Mouse (Mus musculus) lung, embryonic 14.5 days (tissue): ENCODE measurements at regions not wholly inside any gene's neighbourhood (a gene's known extent, or its start where the extent isn't known, plus 50 kb on each side); places are given as distances from the start of the nearest gene placed in this dataset.
A peak's percentile ranks its signal among the peaks of the same experiment; 100 is the strongest.

ENCODE experiments used
- ATAC-seq: fragments of 200-750 bp; cut with Nextera tagmentation; 2 replicates; pipeline ENCODE4 v1.8.0; 2017; ENCODE audit warnings: mild to moderate bottlenecking, moderate TSS enrichment, moderate library complexity; ENCODE audit not compliant: insufficient read depth
- DNase-seq: peaks from one replicate; pipeline ENCODE4 v3.0.0-alpha.2; 2015
- H3K27ac ChIP-seq: fragments of 300-500 bp; sonication (generic); 2 replicates; pipeline ENCODE4 v1.5.1; 2014; ENCODE audit warnings: low read depth, mild to moderate bottlenecking, moderate library complexity
- H3K27me3 ChIP-seq: fragments of 300-500 bp; sonication (generic); 2 replicates; pipeline ENCODE4 v1.6.1; 2014; ENCODE audit warnings: low read length, control low read depth; ENCODE audit not compliant: insufficient read depth
- H3K36me3 ChIP-seq: fragments of 300-500 bp; sonication (generic); 2 replicates; pipeline ENCODE4 v1.6.1; 2014; ENCODE audit warnings: control low read depth; ENCODE audit not compliant: insufficient read depth
- H3K4me1 ChIP-seq: fragments of 300-500 bp; sonication (generic); 2 replicates; pipeline ENCODE4 v1.6.1; 2014; ENCODE audit warnings: antibody characterized with exemption, control low read depth; ENCODE audit not compliant: insufficient read depth
- H3K4me2 ChIP-seq: fragments of 300-500 bp; sonication (generic); 2 replicates; pipeline ENCODE4 v1.6.1; 2014; ENCODE audit warnings: mild to moderate bottlenecking
- H3K4me3 ChIP-seq: fragments of 300-500 bp; sonication (generic); 2 replicates; pipeline ENCODE4 v1.5.1; 2014; ENCODE audit warnings: low read depth, low read length
- H3K9ac ChIP-seq: fragments of 300-500 bp; sonication (generic); 2 replicates; pipeline ENCODE4 v1.6.1; 2014
- H3K9me3 ChIP-seq: fragments of 300-500 bp; sonication (generic); 2 replicates; pipeline ENCODE4 v1.6.1; 2016; ENCODE audit warnings: low read depth, low read length, control low read depth
- CTCF ChIP-seq: IDR thresholded peaks from 2 replicates; pipeline ENCODE4 v1.5.1; 2016; ENCODE audit warnings: antibody characterized with exemption, low read depth
- WGBS: fragments of 180-500 bp; shearing (Covaris S2); extraction: QIAGEN DNeasy Blood & Tissue Kit; methylation state at CpG from one replicate; pipeline ENCODE4 v1.1.7; 2014; 5-methylcytosine and 5-hydroxymethylcytosine counted together

DNA sequence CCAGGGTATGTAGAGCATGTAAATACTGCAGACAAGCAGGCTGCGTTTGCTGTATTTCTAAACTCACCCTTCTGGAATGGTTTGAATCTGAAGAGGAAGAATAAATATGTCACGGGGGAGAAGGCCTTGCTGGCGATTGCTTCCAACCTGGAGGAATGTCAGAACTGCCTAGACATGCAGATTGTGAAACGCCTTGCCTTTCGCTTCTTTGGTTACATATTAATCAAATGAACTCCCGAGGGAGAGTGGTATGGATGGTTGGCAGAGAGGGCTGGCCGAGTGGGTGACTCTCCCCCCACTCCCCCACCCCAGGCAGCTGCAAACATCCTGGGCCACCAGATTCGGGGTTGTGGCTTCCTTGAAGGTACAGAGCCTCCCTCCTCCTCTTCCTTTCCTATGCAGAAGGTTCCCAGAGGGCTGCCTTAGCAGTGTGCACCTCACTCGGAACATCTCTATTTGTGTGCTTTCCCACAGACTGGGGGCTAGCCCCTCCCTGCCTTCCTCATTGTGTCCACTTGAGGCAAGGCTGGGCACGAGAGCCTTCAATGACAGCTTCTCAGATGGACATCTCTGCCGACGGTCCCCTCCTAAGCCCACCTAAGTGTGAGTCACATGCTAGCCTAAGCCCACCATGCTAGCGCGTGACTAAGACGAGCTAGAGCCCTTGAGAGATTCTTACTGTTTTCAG is 93.3 kb downstream of the Zfp281 start:
- no peak overlapping the region for H3K9ac ChIP-seq
- H3K4me1 ChIP-seq, result peaks cover 4% of the 10 kb centered on the region; the same call in 1 of the 2 replicates
- no peaks in the 10 kb centered on the region for H3K36me3 ChIP-seq
- WGBS, result 29% methylated on average over 15 of the region's 15 CpGs
- peak overlapping the region; percentile 85 for H3K27ac ChIP-seq
- H3K27me3 ChIP-seq, result no peaks in the 10 kb centered on the region
- H3K4me2 ChIP-seq, result peak overlapping the region; percentile 32
- peak; percentile 90 for ATAC-seq
- H3K9me3 ChIP-seq, result no peaks in the 10 kb centered on the region
- no peak overlapping the region; the same call in 1 of the 2 replicates for H3K4me3 ChIP-seq
- peak; percentile 73 for DNase-seq
- no peak for TF ChIP-seq CTCF

DNA sequence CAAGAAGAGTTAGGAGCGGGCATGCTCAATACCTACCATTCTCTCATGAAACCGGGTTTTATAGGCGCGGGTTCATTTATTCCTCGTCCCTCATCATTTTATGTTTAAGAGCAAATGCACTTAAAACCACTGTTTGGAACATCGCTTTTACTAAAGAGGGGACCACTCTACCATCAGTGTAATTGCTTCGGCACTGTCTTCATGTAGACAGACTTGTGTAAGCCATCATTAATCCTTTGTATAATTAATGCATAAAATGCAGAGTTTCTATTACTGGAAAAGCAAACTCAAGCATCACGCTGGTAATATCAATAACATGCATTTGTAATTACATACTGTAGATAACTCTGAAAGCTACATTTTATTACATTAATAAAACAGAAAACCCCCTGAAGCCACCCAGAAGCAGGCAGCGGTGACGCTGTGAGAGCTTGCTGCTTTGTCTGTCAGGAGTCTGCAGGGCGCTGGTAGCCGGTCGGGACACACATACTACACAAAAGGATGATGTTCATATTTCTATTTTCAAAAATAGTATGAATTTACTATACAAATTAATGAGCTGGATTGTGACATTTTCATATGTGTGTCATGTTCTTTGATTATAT is 99.2 kb downstream of the Zfp281 start:
- H3K36me3 ChIP-seq, result no peaks in the 10 kb centered on the region
- no peaks in the 10 kb centered on the region for H3K27me3 ChIP-seq
- no peak overlapping the region for H3K4me3 ChIP-seq
- TF ChIP-seq CTCF, result no peak
- no peak overlapping the region for H3K4me2 ChIP-seq
- no peak overlapping the region for H3K9ac ChIP-seq
- ATAC-seq, result no peak
- H3K9me3 ChIP-seq, result no peaks in the 10 kb centered on the region
- H3K27ac ChIP-seq, result no peak overlapping the region
- WGBS, result 88% methylated on average over 13 of the region's 13 CpGs
- DNase-seq, result no peak
- H3K4me1 ChIP-seq, result no peaks in the 10 kb centered on the region

DNA sequence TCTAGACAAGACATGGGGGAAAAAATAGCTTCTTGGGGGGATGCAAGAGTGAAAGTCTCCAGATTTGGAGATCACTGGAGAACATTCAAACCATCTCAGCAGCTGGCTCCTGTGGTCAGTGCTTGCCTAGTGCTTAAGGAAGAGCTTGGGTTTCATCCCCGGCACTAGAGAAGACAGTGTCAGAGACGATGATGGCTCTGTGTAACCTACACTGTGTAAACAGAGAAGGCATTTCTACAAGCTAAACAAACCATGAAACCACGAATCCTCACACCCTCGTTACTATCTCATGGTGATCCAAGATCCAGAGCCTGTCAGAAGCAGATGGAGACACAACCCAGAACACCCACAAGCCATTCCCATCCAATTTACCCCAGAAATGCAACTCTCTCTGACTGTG is 100.5 kb downstream of the Zfp281 start:
- Histone ChIP-seq H3K27me3 (no peaks in the 10 kb centered on the region), H3K4me1 (no peaks in the 10 kb centered on the region), H3K9ac (no peak overlapping the region), H3K36me3 (no peaks in the 10 kb centered on the region), H3K27ac (no peak overlapping the region), H3K4me3 (no peak overlapping the region), H3K9me3 (no peaks in the 10 kb centered on the region), H3K4me2 (no peak overlapping the region)
- peak; percentile 42 for DNase-seq
- TF ChIP-seq CTCF, result no peak
- ATAC-seq, result peak; percentile 60; the same call in 1 of the 2 replicates
- 20% methylated on average over 4 of the region's 4 CpGs for WGBS

DNA sequence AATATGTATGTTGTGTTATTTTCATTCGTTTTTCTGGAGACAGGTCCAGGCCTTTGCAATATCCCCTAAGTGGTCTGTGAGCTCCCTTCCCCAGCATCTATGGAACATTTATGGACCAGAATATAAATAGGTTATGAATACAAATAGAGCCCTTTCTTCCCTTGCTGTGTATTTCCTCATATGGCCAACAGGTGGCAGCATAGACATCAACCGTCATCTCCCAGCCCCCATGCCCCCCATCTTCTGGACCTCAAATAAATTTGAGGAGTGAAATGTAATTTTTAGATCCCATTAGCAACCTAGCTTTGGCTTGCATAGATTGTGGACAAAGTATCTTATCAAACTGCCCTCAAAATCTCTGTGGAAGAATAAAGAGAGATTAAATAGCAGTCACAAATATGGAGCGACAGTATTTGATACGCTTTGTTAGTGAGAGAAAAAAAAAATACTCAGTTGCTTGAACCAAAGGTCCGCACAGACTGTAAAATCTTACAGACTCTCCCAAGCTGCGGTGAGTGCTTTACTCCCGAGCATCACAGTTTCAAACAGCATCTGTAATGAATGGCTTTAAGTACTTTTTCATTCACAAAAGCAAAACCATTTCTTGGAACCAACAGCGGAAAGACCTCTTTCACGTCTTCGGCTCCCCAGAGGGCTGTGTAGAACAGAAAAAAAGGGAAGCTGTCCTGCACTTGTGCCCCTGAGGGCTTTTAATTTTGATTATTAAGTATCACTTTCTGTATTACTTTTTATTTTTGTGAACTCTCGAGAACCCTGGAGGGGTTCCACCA is 101.6 kb downstream of the Zfp281 start:
- Histone ChIP-seq H3K36me3 (no peaks in the 10 kb centered on the region), H3K9ac (no peak overlapping the region), H3K4me1 (no peaks in the 10 kb centered on the region), H3K4me3 (no peak overlapping the region), H3K9me3 (no peaks in the 10 kb centered on the region), H3K27me3 (no peaks in the 10 kb centered on the region), H3K27ac (no peak overlapping the region), H3K4me2 (no peak overlapping the region)
- peak; percentile 74 for TF ChIP-seq CTCF
- WGBS, result 64% methylated on average over 11 of the region's 11 CpGs
- DNase-seq (peak; percentile 40), ATAC-seq (no peak)

DNA sequence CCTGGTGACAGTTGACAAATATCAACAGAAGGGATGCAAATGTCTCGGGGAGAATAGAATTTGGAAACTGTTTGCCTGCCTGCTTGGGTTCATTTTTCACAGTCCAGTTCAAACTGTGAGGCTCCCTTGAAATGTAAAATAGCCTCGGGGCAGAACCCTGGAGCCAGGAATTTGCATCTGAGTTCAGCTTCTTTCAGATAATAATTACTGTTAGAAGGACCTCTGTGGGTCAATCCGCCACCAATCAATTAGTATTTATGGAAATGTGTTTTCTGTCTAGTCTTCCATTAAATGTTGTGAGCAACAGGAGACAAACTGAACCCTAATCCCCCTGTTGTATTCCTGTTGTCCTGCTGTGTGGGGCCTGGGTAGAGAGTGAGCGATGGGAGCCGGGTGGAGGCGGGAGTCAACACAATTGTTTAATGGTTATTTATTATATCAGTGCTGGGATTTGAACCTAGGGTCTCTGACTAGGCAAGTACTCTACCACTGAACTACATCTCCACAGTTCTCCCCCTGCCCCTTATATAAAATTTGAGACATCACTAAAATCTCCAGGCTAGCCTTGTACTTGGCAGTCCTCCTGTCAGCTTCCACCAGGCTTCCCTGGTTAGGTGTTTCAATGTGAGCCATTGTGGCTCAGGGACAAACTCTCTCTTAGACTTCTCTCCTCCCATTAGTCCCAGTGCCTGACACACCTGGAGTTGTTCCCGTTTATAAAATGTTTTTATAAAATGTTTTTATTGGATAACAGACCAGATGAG is 103.3 kb downstream of the Zfp281 start:
- no peak for DNase-seq
- no peaks in the 10 kb centered on the region for H3K9me3 ChIP-seq
- no peak overlapping the region for H3K27ac ChIP-seq
- no peaks in the 10 kb centered on the region for H3K4me1 ChIP-seq
- no peak for ATAC-seq
- no peak overlapping the region for H3K4me2 ChIP-seq
- 60% methylated on average over 7 of the region's 7 CpGs for WGBS
- no peaks in the 10 kb centered on the region for H3K36me3 ChIP-seq
- H3K27me3 ChIP-seq, result no peaks in the 10 kb centered on the region
- H3K9ac ChIP-seq, result no peak overlapping the region
- no peak for TF ChIP-seq CTCF
- no peak overlapping the region for H3K4me3 ChIP-seq

DNA sequence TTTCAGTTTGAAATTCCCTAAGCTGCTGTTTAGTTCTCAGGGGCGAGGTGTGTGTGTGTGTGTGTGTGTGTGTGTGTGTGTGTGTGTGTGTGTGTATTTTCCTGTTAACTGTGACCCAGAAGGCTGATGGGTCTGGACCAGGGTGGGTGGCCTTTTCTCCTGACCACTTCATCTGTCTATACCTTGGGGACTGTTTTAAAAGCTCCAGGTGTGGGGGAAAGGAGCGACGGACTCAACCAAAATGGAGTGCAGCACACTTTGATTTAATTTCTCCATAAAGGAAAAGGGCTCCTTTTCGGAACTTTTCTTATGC is 103.9 kb downstream of the Zfp281 start:
- no peaks in the 10 kb centered on the region for H3K4me1 ChIP-seq
- TF ChIP-seq CTCF, result no peak
- DNase-seq (no peak), ATAC-seq (no peak)
- no peaks in the 10 kb centered on the region for H3K9me3 ChIP-seq
- no peak overlapping the region for H3K4me3 ChIP-seq
- no peak overlapping the region for H3K27ac ChIP-seq
- WGBS, result 82% methylated on average over 4 of the region's 4 CpGs
- no peak overlapping the region for H3K9ac ChIP-seq
- H3K36me3 ChIP-seq, result no peaks in the 10 kb centered on the region
- H3K27me3 ChIP-seq, result no peaks in the 10 kb centered on the region
- H3K4me2 ChIP-seq, result no peak overlapping the region

DNA sequence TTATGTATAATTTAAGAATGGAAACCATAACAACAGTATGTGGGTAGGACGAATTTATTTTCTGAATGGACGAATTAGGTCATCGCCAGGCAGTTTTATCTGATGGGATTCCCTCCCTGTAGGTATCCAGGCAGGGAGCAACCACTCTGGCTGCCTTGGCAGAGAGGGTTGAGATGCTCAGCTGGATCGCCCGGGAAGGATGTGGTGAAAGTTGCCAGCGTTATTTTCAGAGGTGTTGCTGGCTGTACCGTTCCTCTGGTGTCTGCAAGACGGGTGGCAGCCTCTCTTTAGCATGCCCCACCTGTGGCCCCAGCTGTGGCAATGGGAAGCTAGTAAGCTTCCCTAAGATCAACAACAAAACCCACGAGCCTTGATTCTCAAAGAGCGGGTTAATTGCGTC is 105.9 kb downstream of the Zfp281 start:
- no peak for TF ChIP-seq CTCF
- no peak overlapping the region for H3K27ac ChIP-seq
- no peak overlapping the region for H3K4me3 ChIP-seq
- ATAC-seq (no peak), DNase-seq (no peak)
- H3K9me3 ChIP-seq, result no peaks in the 10 kb centered on the region
- H3K4me2 ChIP-seq, result no peak overlapping the region
- no peaks in the 10 kb centered on the region for H3K4me1 ChIP-seq
- H3K9ac ChIP-seq, result no peak overlapping the region
- 42% methylated on average over 11 of the region's 11 CpGs for WGBS
- H3K27me3 ChIP-seq, result no peaks in the 10 kb centered on the region
- no peaks in the 10 kb centered on the region for H3K36me3 ChIP-seq
